In genomic region chr10:78520260-78521005, GRCm38 (mm10) we compare ENCODE assay signal across 9 mouse cellular contexts. TPM values are rescaled to one million over a fixed set of nuclear protein-coding genes. Genes with fewer than 3 reads are reported as not detected.
DNase-seq lines count a peak whose midpoint lies in the region; ATAC-seq lines count a peak whose summit lies in the region.
"Had no signal": no experiment of that assay in that cellular context is flagged by ENCODE, and none has a peak within 500 bp of the region (broad histone marks: within the 10 kb centered on the region; RNA-seq: fewer than 3 reads in every experiment).

No protein-coding gene starts in this region.

- no peak for ATAC-seq in midbrain, embryonic 14.5 days (ENCODE audit: low FRiP score, low TSS enrichment)
- no peak for ATAC-seq in midbrain, embryonic 15.5 days (replicated peaks)

- no peak overlapping the region for H3K4me3 ChIP-seq in midbrain, embryonic 14.5 days (replicated peaks; ENCODE audit: low read depth, low read length)
- no peak overlapping the region for H3K4me3 ChIP-seq in midbrain, embryonic 15.5 days

- intact Hi-C loops in left cerebral cortex, postnatal 36 days (cut with DNase I): no loop called here

- no peak overlapping the region for H3K9ac ChIP-seq in midbrain, embryonic 14.5 days (replicated peaks; ENCODE audit: low read length)
- no peak overlapping the region for H3K9ac ChIP-seq in midbrain, embryonic 15.5 days

- no peaks in the 10 kb centered on the region for H3K27me3 ChIP-seq in midbrain, embryonic 14.5 days (ENCODE audit: control insufficient read depth, insufficient read depth, low read length)
- H3K27me3 ChIP-seq in midbrain, embryonic 15.5 days (replicated peaks): no peaks in the 10 kb centered on the region

- H3K4me1 ChIP-seq in midbrain, embryonic 14.5 days (ENCODE audit: control insufficient read depth, insufficient read depth, low read length): no peaks in the 10 kb centered on the region
- H3K4me1 ChIP-seq in midbrain, embryonic 15.5 days: no peaks in the 10 kb centered on the region

- DNase-seq in cerebellum, postnatal 25 days: peak; percentile 18 to 45
- no peak for DNase-seq in cerebellum, adult 8-10 months
- peak; percentile 4 for DNase-seq in midbrain, embryonic 14.5 days
- peak; percentile 10 for DNase-seq in embryo, embryonic 11 days
- peak; percentile 30 for DNase-seq in retina, postnatal 1 day
- no peak for DNase-seq in left cerebral cortex, postnatal 36 days (ENCODE audit: low spot score in 2 of 2)
- DNase-seq in right cerebral cortex, postnatal 25 days: no peak

- H3K4me2 ChIP-seq in midbrain, embryonic 14.5 days (ENCODE audit: low read length): no peak overlapping the region
- H3K4me2 ChIP-seq in midbrain, embryonic 15.5 days: no peak overlapping the region

- H3K36me3 ChIP-seq in midbrain, embryonic 14.5 days (ENCODE audit: control insufficient read depth, insufficient read depth, low read length): no peaks in the 10 kb centered on the region
- no peaks in the 10 kb centered on the region for H3K36me3 ChIP-seq in midbrain, embryonic 15.5 days (replicated peaks)

- H3K9me3 ChIP-seq in midbrain, embryonic 14.5 days (ENCODE audit: control insufficient read depth, low read length): no peaks in the 10 kb centered on the region
- no peaks in the 10 kb centered on the region for H3K9me3 ChIP-seq in midbrain, embryonic 15.5 days

- H3K27ac ChIP-seq in midbrain, embryonic 14.5 days (replicated peaks; ENCODE audit: low read depth, low read length): no peak overlapping the region
- H3K27ac ChIP-seq in midbrain, embryonic 15.5 days: no peak overlapping the region

- 62% methylated on average over 17 of the region's 17 CpGs for WGBS in midbrain, embryonic 14.5 days
- 60% methylated on average over 17 of the region's 17 CpGs for WGBS in midbrain, embryonic 15.5 days

RNA-seq across cellular contexts. Expression of gene Olfr1358, which starts 3.2 kb away (rescaled TPM):
- polyA plus RNA-seq in midbrain, embryonic 14.5 days (2014; fragmentation: Nextera tagmentation; extraction: Ambion mirVana): not detected in 2 replicates
- polyA plus RNA-seq in midbrain, embryonic 15.5 days (2015; fragmentation: Nextera tagmentation; extraction: Ambion mirVana): not detected in 2 replicates
- not detected for total RNA-seq in left cerebral cortex, postnatal 36 days (2021)
- polyA plus RNA-seq: large intestine, adult 2 months had no signal

RNA-seq across cellular contexts. Expression of gene Ilvbl, which starts 53.7 kb away (rescaled TPM):
- polyA plus RNA-seq in midbrain, embryonic 14.5 days (2014; fragmentation: Nextera tagmentation; extraction: Ambion mirVana): 46.4 and 48.5 TPM in 2 replicates
- 66.3 and 78.9 TPM in 2 replicates for polyA plus RNA-seq in midbrain, embryonic 15.5 days (2015; fragmentation: Nextera tagmentation; extraction: Ambion mirVana)
- total RNA-seq in left cerebral cortex, postnatal 36 days (2021): 10 to 100 TPM; 30.2 to 33.2 TPM

RNA-seq across cellular contexts. Expression of gene Pdxk, which starts 55.7 kb away (rescaled TPM):
- polyA plus RNA-seq in midbrain, embryonic 14.5 days (2014; fragmentation: Nextera tagmentation; extraction: Ambion mirVana): 22.6 and 23.7 TPM in 2 replicates
- 48.9 and 52.3 TPM in 2 replicates for polyA plus RNA-seq in midbrain, embryonic 15.5 days (2015; fragmentation: Nextera tagmentation; extraction: Ambion mirVana)
- 100 to 1,000 TPM; 114 to 120 TPM for total RNA-seq in left cerebral cortex, postnatal 36 days (2021)

Comparison
In these comparisons a context has a peak if more than half of its experiments do, and no peak if none do; other contexts are left out.
1. DNase-seq: peak in cerebellum, postnatal 25 days (2 of 2), midbrain, embryonic 14.5 days (single experiment), embryo, embryonic 11 days (single experiment) and retina, postnatal 1 day (single experiment); none in cerebellum, adult 8-10 months (single experiment), left cerebral cortex, postnatal 36 days (0 of 2) and right cerebral cortex, postnatal 25 days (single experiment).